Mouse (Mus musculus) midbrain, postnatal 0 days (tissue): ENCODE results near the gene Carmil2. TPM values are rescaled to one million over a fixed set of nuclear protein-coding genes. Genes with fewer than 3 reads are reported as not detected.

Experiments used
- ATAC-seq: fragments of 200-750 bp; cut with Nextera tagmentation; 2 replicates; pipeline ENCODE4 v1.8.0; 2017; ENCODE audit warnings: moderate number of reproducible peaks, mild to moderate bottlenecking, moderate TSS enrichment, moderate library complexity; ENCODE audit not compliant: low FRiP score
- DNase-seq: peaks from one replicate; pipeline ENCODE4 v3.0.0-alpha.2; 2015; ENCODE audit warnings: low spot score
- H3K27ac ChIP-seq: fragments of 300-500 bp; sonication (generic); 2 replicates; pipeline ENCODE4 v1.5.1; 2014; ENCODE audit warnings: low read depth, mild to moderate bottlenecking, low read length, mixed read lengths
- H3K27me3 ChIP-seq: fragments of 300-500 bp; sonication (generic); 2 replicates; pipeline ENCODE4 v1.6.1; 2014; ENCODE audit warnings: low read length, control low read depth, mixed read lengths; ENCODE audit not compliant: insufficient read depth
- H3K36me3 ChIP-seq: fragments of 300-500 bp; sonication (generic); 2 replicates; pipeline ENCODE4 v1.6.1; 2014; ENCODE audit warnings: low read length, control low read depth, mixed read lengths; ENCODE audit not compliant: insufficient read depth
- H3K4me1 ChIP-seq: fragments of 300-500 bp; sonication (generic); 2 replicates; pipeline ENCODE4 v1.6.1; 2014; ENCODE audit warnings: mild to moderate bottlenecking, control low read depth, antibody characterized with exemption, low read length, mixed read lengths; ENCODE audit not compliant: insufficient read depth
- H3K4me2 ChIP-seq: fragments of 300-500 bp; sonication (generic); 2 replicates; pipeline ENCODE4 v1.6.1; 2014; ENCODE audit warnings: low read depth, mild to moderate bottlenecking, low read length, mixed read lengths; ENCODE audit not compliant: poor library complexity, severe bottlenecking
- H3K4me3 ChIP-seq: fragments of 300-500 bp; sonication (generic); 2 replicates; pipeline ENCODE4 v1.5.1; 2014; ENCODE audit warnings: low read depth, mild to moderate bottlenecking, low read length, moderate library complexity
- H3K9ac ChIP-seq: fragments of 300-500 bp; sonication (generic); replicated peaks from 2 replicates; pipeline ENCODE4 v1.6.1; 2014; ENCODE audit warnings: mild to moderate bottlenecking, low read length, moderate library complexity, mixed read lengths; ENCODE audit not compliant: poor library complexity, severe bottlenecking
- H3K9me3 ChIP-seq: fragments of 300-500 bp; sonication (generic); 2 replicates; pipeline ENCODE4 v1.6.1; 2016; ENCODE audit warnings: low read length, control low read depth
- CTCF ChIP-seq: IDR thresholded peaks from 2 replicates; pipeline ENCODE4 v1.5.1; 2016; ENCODE audit warnings: antibody characterized with exemption, mild to moderate bottlenecking
- WGBS: fragments of 180-500 bp; shearing (Covaris S2); extraction: QIAGEN DNeasy Blood & Tissue Kit; methylation state at CpG from one replicate; pipeline ENCODE4 v1.1.7; 2014; 5-methylcytosine and 5-hydroxymethylcytosine counted together
- polyA plus RNA-seq: library from polyadenylated mRNA; unstranded; fragments of >200 nt; fragmentation: Nextera tagmentation; extraction: Ambion mirVana; gene quantifications from 2 replicates; pipeline ENCODE4 v1.2.1, GENCODE M21; 2015
- total RNA-seq: library from RNA; depleted of rRNA; stranded (reverse); fragments of >200 nt; gene quantifications from 2 replicates; pipeline ENCODE4 v1.2.3, GENCODE M21; 2014

Carmil2 gene
- total and polyA plus RNA-seq, 2 experiments from 2014 or later = 5.4 to 35.1 TPM

GRCm38 (mm10) chr8:105686551-105686950, 477 bp downstream of the Carmil2 start:
- no peak overlapping the region for H3K4me2 ChIP-seq
- 67% methylated on average over 6 of the region's 6 CpGs for whole genome bisulfite sequencing
- no peak overlapping the region for H3K27ac ChIP-seq
- peaks cover 22% of the 10 kb centered on the region for H3K36me3 ChIP-seq
- no peak overlapping the region for H3K9ac ChIP-seq
- DNase-seq (no peak), ATAC-seq (no peak)
- H3K4me1 ChIP-seq = no peaks in the 10 kb centered on the region
- no peaks in the 10 kb centered on the region for H3K9me3 ChIP-seq
- H3K4me3 ChIP-seq = no peak overlapping the region
- TF ChIP-seq CTCF = no peak
- no peaks in the 10 kb centered on the region for H3K27me3 ChIP-seq

- no peak for ATAC-seq
- DNase-seq = no peak
- TF ChIP-seq CTCF = no peak
- no peak overlapping the region for H3K27ac ChIP-seq
- H3K4me2 ChIP-seq = no peak overlapping the region
- H3K9me3 ChIP-seq = no peaks in the 10 kb centered on the region
- no peak overlapping the region for H3K4me3 ChIP-seq
- 57% methylated on average over 8 of the region's 8 CpGs for WGBS
- peaks cover 18% of the 10 kb centered on the region for H3K36me3 ChIP-seq
- H3K4me1 ChIP-seq = no peaks in the 10 kb centered on the region
- H3K27me3 ChIP-seq = no peaks in the 10 kb centered on the region
- no peak overlapping the region for H3K9ac ChIP-seq
These were observed 1.4 kb downstream of the Carmil2 start for GRCm38 (mm10) chr8:105687512-105687911.

GRCm38 (mm10) chr8:105688242-105688752, 2.2 kb downstream of the Carmil2 start:
- Histone ChIP-seq H3K4me2 (no peak overlapping the region), H3K9ac (no peak overlapping the region), H3K4me1 (no peaks in the 10 kb centered on the region), H3K4me3 (no peak overlapping the region), H3K36me3 (peaks cover 10% of the 10 kb centered on the region), H3K27me3 (no peaks in the 10 kb centered on the region), H3K27ac (no peak overlapping the region), H3K9me3 (no peaks in the 10 kb centered on the region)
- DNase-seq (no peak), ATAC-seq (no peak)
- no peak for TF ChIP-seq CTCF
- 64% methylated on average over 14 of the region's 14 CpGs for WGBS

- Histone ChIP-seq H3K9ac (no peak overlapping the region), H3K4me3 (no peak overlapping the region), H3K27ac (no peak overlapping the region), H3K9me3 (no peaks in the 10 kb centered on the region), H3K4me1 (no peaks in the 10 kb centered on the region), H3K36me3 (peaks cover under 1% of the 10 kb centered on the region; the same call in 1 of the 2 replicates), H3K27me3 (no peaks in the 10 kb centered on the region), H3K4me2 (no peak overlapping the region)
- no peak for ATAC-seq
- DNase-seq = no peak
- 57% methylated on average over 35 of the region's 35 CpGs for WGBS
- TF ChIP-seq CTCF = no peak
These were observed 3.3 kb downstream of the Carmil2 start for GRCm38 (mm10) chr8:105689256-105689982.

GRCm38 (mm10) chr8:105689983-105690360, 3.9 kb downstream of the Carmil2 start:
- Histone ChIP-seq H3K4me2 (no peak overlapping the region), H3K9me3 (no peaks in the 10 kb centered on the region), H3K36me3 (no peaks in the 10 kb centered on the region), H3K27me3 (no peaks in the 10 kb centered on the region), H3K27ac (no peak overlapping the region), H3K4me3 (no peak overlapping the region), H3K4me1 (peaks cover under 1% of the 10 kb centered on the region; the same call in 1 of the 2 replicates), H3K9ac (no peak overlapping the region)
- ATAC-seq (no peak), DNase-seq (no peak)
- 91% methylated on average over 9 of the region's 9 CpGs for WGBS
- no peak for TF ChIP-seq CTCF

GRCm38 (mm10) chr8:105690978-105691377, 4.9 kb downstream of the Carmil2 start:
- WGBS = 87% methylated on average over 14 of the region's 14 CpGs
- no peak for ATAC-seq
- no peak overlapping the region for H3K27ac ChIP-seq

More at GRCm38 (mm10) chr8:105690978-105691377, 4.9 kb downstream of the Carmil2 start:
- no peak for DNase-seq
- Histone ChIP-seq H3K9ac (no peak overlapping the region), H3K27me3 (no peaks in the 10 kb centered on the region), H3K36me3 (no peaks in the 10 kb centered on the region), H3K4me3 (no peak overlapping the region), H3K9me3 (no peaks in the 10 kb centered on the region), H3K4me1 (peaks cover 7% of the 10 kb centered on the region), H3K4me2 (no peak overlapping the region)
- no peak for TF ChIP-seq CTCF
